Mouse (Mus musculus) neutrophil, adult 5-6 weeks (primary cell): ENCODE results near the gene Flt3l. TPM values are rescaled to one million over a fixed set of nuclear protein-coding genes. Genes with fewer than 3 reads are reported as not detected.
A peak's percentile ranks its signal among the peaks of the same experiment; 100 is the strongest.
"Not testable (repeated sequence)": the region's sequence is repeated elsewhere in the genome, so short reads cannot be mapped to it uniquely, and the experiment has no call there.

Source experiments
- ATAC-seq: fragments of 151-379, 151-347 bp; 2 replicates; pipeline ENCODE4 v1.8.0; 2017; ENCODE audit warnings: mild to moderate bottlenecking, moderate TSS enrichment; ENCODE audit not compliant: insufficient number of reproducible peaks, poor library complexity, low FRiP score, severe bottlenecking; ENCODE audit errors: extremely low read depth
- total RNA-seq: library from RNA; stranded (forward); fragments of 200-1000 nt; gene quantifications from 2 replicates; pipeline ENCODE4 v1.2.3, GENCODE M21; 2017

Flt3l gene
- total RNA-seq, 1 experiment from 2014 or later, result 37.5 TPM

- ATAC-seq, result no peak
These were observed 8.5 kb downstream of the Flt3l start for GRCm38 (mm10) chr7:45127700-45128224.

DNA sequence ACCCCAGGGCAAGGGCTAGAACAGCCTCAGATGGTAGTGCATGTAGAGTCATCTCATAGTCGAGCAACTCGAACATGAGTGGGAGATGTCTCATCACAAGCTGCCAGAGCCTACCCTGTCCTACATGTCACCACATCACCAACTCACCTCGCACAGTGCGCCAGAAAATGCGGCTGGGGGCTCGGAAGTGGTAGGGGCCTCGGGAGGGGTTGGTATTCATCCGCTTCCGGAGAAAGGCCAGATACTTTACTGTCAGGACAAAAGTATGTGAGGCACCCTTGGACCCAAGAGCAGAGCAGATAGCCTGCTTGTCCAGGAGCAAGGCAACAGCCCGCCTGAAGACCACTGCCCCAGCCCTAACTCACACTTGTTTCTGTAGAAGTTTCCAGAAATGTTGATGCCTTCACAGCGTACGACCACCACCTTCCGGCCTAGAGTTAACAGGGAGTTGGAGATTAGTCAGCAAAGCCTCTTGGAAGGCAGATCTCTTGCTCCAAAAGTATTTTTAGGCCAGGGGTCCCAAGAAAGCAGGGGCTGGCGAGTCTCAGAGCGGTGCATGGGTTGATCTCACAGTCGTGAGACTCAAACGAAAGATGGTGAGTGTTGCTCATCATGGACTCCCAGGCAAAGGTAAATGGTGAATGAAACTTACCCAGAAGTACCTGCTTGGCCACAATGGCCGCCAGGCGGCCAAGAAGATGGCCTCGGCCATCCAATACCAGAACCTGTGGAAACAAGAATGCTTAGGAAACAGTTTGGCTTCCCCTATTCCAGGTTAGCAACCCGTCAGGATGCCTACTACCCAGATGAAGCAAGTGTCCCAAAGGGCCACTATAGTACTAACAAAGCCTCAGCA lies 9.2 kb downstream of the Flt3l start:
- ATAC-seq, result no peak

- ATAC-seq, result no peak
These were observed 9.9 kb downstream of the Flt3l start for GRCm38 (mm10) chr7:45126147-45126843.

DNA sequence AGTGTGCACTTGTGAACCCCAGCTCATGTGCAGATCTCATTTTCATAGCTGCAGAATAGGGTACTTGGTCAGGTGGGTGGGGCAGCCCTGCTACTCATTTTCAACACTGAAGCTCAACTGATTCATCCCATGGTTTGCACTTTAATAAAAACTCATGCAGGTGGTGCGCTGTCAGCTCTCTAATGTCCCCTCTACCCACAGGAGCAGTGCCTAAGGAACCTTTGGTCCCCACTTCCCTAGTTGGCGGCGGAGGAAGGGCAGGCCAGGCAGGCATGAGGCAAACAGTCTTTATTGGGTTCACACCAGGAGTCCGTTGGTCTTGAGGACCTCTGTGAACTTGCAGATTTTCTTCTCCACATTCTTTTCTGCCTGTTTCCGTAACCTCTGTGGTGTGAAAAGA lies 10.6 kb downstream of the Flt3l start:
- ATAC-seq, result not testable (repeated sequence)

DNA sequence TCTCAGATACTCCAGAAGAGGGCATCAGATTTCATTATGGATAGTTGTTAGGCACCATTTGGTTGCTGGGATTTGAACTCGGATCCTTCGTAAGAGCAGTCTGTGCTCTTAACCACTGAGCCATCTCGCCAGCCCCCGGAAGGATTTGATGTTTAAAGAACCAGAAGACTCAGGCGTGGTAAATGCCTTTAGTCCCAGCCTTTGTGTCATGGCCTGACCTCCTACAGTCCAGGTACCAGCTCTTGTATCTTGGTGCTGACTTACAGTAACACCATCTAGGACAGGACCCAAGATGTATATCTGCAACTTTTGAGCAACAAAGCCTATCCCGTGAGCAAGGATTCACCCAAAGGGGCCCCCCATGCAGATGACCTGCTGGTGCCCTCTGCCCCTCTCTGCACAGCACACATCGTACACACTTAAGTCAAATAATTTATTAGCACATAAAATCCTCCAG lies 11.1 kb downstream of the Flt3l start:
- ATAC-seq, result no peak

DNA sequence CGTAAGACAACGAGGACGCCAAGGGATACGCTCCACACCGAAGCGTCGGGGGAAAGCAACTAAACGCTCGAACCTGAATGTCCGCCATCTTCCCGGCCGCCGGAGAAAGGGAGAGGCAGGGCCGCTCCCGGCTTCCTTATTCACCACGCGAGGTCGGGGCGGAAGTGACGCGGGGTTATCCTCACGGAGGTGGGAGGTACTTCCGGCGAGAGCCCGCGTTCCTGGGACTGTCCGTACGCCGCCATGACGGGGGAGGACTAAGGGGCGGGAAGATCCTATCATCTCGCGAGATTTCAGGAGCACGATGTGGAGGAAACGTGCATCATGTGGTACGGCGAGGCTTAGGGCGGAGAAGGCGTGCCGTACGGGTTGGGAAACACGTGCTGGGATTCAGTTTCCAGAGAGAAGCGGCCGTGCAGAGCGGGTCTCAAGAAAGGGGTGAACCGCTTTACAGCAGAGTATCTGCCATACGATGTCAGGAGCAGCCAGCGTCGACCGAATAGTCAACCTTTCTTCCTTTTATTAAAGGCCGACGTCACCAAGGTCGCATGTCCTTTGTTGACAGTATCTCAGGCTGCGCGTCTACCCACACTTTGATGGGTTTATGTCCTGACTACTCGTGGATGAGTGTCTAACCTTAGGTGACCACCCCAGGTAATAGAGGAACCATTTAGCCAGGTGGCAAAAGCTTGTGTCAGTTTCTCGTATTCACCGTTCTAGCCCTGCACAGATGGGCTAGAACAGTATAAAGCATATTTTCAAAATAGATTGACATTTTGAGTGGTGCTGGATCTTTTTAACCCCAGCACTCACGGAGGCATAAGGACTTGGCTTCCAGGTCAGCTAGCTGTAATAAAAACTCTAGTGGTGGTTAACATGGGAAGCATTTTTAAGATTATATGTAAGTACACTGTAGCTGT lies 11.7 kb downstream of the Flt3l start, which contains the start of gene Rps11:
Gene Rps11 (minus strand): TSS at position 216 of the 920 bp plus-strand sequence.
- peak; percentile 65 for ATAC-seq

DNA sequence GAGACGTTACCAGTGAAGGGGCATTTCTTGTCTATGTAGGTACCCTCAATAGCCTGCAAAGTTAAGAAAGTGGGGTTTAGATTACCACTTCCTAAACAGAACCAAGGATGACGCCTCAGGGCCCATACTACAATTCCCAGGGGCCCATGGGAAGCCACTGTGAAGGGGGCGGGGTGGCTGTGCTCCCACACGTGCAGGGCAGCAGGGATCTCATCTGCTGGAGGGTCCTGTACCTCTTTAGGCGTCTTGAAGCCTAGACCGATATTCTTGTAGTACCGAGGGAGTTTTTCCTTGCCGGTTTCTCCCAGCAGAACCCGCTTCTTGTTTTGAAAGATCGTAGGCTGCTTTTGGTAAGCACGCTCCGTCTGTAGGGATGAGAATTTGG lies 13.1 kb downstream of the Flt3l start:
- ATAC-seq, result no peak

DNA sequence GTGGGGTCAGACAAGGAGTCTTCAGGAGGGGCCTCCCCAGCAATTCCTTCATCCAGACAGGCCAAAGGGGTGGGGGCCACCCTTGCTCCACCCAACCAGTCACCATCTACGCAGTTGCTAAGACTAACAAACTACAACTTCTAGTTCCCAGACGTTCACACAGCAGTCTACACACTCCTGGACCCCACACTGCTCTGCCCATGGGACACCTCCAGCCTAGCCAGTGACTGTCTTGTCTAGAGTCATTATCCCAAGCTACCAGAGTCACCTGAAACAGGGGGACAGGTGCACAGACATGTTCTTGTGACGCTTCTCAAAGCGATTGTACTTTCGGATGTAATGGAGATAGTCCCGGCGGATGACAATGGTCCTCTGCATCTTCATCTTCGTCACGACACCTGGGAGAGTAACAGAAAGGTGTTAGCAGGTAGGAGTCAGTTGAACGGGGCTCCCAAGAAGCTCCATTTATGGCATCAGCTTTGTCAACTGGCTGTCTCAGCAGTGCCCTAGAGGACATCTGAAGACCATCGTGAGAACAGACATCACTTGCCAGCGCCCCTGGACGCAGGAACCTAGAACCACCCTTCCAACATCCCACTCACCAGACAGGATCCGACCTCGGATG lies 13.6 kb downstream of the Flt3l start:
- ATAC-seq, result no peak

DNA sequence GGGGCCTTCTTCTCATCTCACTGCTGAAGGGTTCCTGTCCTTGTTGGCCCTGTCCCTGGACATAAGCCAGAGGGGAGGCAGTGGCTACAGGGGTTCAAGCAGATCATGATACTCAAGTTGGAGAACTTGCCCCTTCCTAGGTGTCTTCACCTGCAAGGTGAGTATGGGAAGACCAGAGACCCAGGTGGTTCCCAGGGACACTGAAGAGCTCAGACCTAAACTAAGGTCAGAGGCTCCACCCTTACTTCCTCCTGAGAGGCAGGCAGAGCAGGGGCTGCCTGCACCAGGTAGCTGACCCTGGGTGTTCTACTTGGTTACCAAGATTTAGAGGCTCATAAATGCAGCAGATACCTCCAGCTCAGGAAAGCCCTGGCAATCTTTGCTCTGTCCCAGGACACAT lies 14.3 kb downstream of the Flt3l start:
- ATAC-seq, result no peak

DNA sequence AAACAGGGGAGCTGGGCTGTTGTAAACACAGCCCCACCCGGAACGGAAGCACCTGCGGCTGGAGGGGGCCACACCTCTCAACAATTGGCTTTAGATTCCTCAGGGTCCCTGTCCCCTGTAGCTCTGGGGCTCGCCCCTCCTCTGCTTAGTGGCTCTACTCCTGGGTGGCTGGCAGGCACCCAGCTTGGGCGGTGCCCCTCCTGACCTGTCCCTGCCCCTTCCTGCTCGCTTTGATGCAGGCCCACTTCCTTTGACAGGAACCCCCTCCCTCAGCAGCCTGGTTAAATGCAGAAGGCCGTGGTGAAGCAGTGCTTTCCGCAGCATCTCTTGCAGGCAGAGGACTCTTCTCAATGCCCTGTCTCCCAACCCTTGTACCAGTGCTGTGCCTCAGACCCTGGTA lies 14.8 kb downstream of the Flt3l start:
- peak; percentile 54 for ATAC-seq

GRCm38 (mm10) chr7:45119780-45120709 lies 16.2 kb downstream of the Flt3l start:
- no peak for ATAC-seq

DNA sequence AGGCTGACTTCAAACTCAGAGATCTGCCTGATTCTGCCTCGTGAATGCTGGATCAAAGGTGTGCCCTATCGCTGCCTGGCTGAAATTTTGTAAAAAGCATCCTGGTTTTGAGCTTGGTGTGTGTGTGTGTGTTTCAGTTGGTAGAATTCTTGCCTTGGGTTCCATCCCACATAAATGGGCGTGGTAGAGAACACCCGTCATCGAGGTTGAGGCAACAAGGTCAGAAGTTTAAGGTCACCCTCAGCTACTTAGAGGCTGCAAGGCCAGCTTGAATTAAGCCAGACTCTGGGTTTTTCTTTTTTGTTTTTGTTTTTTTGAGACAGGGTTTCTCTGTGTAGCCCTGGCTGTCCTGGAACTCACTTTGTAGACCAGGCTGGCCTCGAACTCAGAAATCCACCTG lies 17.9 kb downstream of the Flt3l start:
- no peak for ATAC-seq

DNA sequence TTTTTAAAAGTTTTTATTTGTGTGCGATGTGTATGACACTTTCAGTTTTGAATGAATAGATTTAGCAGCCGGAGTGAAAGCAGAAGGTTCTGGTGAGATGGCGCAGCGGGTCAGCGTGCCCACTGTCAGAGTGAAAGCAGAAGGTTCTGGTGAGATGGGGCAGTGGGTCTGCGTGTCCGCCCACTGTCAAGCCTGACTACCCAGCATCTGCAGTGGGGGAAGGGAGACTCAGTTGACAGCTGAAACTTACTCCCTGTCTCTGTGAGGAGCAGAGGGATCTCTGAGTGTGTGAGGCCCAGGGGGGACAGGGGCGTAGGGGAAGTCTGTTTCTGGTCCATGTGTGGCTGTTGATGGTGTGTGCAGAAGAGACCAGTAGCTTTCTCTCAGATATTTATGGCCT lies 18.7 kb downstream of the Flt3l start:
- no peak for ATAC-seq

GRCm38 (mm10) chr7:45113476-45113875 lies 22.8 kb downstream of the Flt3l start:
- no peak for ATAC-seq

GRCm38 (mm10) chr7:45112529-45112928 lies 23.7 kb downstream of the Flt3l start:
- ATAC-seq, result no peak

GRCm38 (mm10) chr7:45111940-45112339 lies 24.3 kb downstream of the Flt3l start:
- no peak for ATAC-seq

DNA sequence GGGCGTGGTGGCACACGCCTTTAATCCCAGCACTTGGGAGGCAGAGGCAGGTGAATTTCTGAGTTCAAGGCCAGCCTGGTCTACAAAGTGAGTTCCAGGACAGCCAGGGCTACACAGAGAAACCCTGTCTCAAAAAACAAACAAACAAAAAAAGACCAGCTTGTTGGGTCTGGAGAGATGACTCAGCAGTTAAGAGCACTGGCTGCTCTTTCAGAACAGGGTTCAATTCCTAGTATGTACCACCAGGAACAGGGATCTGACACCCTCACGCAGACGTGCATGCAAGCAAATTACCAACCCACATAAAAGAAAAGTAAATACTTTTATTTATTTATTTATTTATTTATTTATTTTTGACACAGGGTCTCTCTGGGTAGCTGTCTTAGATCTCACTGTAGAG lies 26.1 kb downstream of the Flt3l start:
- not testable (repeated sequence) for ATAC-seq
